Mouse (Mus musculus): Measurements from ENCODE around the gene Fam49a. TPM values are rescaled to one million over a fixed set of nuclear protein-coding genes. Genes with fewer than 3 reads are reported as not detected.

The Fam49a gene
- polyA plus RNA-seq, 1 experiment = 10.1 TPM

GRCm38 (mm10) chr12:12428886-12429285, 166.9 kb downstream of the Fam49a start:
- TF ChIP-seq CTCF (IDR thresholded peaks at IDR 0.05; ENCODE audit: low read depth, low read length) (no peak), EP300 (IDR thresholded peaks at IDR 0.05; ENCODE audit: insufficient read depth, low read depth, low read length) (no peak), POLR2A (IDR thresholded peaks at IDR 0.05; ENCODE audit: insufficient read depth, low read length) (no peak)
- no peaks in the 10 kb centered on the region for H3K36me3 ChIP-seq (ENCODE audit: control insufficient read depth, insufficient read depth, low read length, poor library complexity, severe bottlenecking)
- H3K9me3 ChIP-seq (replicated peaks; ENCODE audit: control insufficient read depth, insufficient read depth, low read length, poor library complexity, severe bottlenecking) = no peaks in the 10 kb centered on the region

More at GRCm38 (mm10) chr12:12428886-12429285, 166.9 kb downstream of the Fam49a start:
- no peaks in the 10 kb centered on the region for H3K27me3 ChIP-seq (ENCODE audit: control insufficient read depth, insufficient read depth, low read length, poor library complexity, severe bottlenecking)
- H3K4me3 ChIP-seq (ENCODE audit: low read depth, low read length) = no peak overlapping the region
- no peak overlapping the region for H3K9ac ChIP-seq (ENCODE audit: low read depth, poor library complexity, severe bottlenecking)
- no peak overlapping the region for H3K27ac ChIP-seq (ENCODE audit: insufficient read depth, low read length)
- no peaks in the 10 kb centered on the region for H3K4me1 ChIP-seq (ENCODE audit: control insufficient read depth, insufficient read depth, low read length)

All from ES-Bruce4 (cell line).